Mouse (Mus musculus) layer of hippocampus, adult 9-11 months (tissue): ENCODE measurements around the gene Fam76a.

Experiments
- DNase-seq: peaks from one replicate; pipeline ENCODE4 v3.0.0; 2022

Fam76a gene

DNA sequence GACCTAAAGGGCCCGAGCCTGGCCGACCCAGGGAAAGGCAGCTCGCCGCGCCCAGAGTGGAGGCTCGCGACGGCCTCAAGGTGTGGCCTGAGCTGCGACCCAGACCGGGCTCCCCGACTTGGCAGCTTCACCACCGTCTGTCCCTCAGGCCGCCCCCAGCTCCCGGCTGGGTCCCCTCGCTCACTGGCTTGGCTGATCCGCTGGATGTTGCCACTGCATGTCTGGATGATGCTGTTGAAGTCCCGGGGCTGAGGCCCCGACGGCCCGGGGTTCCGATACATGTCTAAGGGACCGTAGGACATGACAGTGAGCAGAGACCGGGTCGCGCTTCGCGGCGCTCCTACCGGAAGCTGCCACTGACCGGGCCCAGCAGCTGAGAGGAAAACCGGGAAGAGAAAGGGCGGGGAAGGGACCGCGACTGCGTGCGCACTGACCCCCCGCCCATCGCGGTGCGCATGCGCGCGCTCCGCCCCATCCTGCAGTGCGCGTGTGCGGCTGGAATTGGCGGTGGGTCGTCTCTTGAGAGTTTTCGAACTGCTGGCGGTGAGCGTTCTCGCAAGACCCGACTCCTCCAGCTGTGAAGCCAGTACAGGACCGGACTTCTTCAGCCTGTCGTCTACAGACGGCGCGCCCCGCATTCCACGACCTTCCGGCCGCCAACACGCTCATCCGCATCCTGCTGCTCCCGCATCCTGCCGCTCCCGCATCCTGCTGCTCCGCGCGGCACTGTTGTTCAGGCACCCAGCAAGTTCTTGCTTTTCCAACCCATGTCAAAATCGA lies 38.1 kb downstream of the Fam76a start, which contains the start of gene Stx12:
TSS of gene Stx12 (minus strand) at position 446 of the 780 bp plus-strand sequence.
- DNase-seq: peak; percentile 87

DNA sequence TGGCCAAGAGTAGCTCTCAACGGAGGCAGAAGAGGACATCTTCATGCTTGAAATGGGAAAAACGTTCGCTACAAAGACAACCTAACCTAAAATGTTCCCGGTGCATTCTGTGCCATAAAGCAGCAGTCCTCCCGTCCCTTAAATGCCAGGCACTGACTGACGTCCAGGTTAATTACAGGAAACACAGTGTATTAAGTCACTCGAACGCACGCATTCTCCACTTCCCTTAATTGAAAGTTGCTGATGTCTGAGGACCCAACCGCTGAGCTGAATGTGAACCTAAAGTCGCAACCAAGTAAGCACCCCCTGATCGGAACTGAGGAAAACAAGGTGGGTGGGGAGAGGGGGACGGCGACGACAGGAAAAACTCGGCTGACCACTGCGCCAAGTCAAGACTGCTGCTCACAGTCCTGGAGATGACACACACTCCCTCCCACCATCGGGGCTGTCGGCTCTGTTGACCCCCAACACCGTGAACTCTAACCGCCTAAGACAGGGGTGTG lies 38.7 kb downstream of the Fam76a start:
- DNase-seq: peak; percentile 7

DNA sequence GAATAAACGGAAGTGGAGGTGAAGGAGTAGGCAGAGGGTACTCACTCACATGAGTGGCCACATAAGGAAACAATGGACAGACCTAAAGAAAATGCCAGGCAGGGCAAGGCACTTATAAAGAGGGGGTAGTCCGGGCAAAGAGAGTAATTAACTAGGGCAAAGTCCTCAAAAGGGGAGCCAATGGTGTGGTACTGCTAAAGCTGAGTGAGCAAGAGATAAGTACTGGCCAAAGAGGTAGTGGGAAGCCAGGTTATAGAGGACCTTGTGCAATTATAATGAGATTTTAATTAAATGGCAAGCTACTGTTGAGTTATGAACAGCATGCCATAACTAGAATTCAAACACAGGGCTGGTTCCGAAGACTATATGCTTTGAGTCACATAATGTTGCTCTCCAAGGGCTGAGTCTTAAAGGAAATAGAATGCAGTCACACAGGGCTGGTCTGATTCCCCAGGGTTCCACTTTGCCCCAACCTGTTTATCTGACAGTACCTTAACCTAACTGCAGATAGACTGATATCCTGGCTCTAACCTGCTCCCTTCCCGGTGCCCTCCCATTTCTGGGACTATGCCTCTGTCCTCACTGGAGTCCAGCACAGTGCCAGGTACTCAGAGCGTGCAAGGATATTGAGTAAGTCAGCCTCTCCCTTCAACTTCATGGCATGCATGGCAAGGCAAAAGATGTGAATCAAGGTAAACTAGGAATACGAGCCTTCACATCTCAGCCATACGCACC lies 47.8 kb downstream of the Fam76a start:
- no peak for DNase-seq

DNA sequence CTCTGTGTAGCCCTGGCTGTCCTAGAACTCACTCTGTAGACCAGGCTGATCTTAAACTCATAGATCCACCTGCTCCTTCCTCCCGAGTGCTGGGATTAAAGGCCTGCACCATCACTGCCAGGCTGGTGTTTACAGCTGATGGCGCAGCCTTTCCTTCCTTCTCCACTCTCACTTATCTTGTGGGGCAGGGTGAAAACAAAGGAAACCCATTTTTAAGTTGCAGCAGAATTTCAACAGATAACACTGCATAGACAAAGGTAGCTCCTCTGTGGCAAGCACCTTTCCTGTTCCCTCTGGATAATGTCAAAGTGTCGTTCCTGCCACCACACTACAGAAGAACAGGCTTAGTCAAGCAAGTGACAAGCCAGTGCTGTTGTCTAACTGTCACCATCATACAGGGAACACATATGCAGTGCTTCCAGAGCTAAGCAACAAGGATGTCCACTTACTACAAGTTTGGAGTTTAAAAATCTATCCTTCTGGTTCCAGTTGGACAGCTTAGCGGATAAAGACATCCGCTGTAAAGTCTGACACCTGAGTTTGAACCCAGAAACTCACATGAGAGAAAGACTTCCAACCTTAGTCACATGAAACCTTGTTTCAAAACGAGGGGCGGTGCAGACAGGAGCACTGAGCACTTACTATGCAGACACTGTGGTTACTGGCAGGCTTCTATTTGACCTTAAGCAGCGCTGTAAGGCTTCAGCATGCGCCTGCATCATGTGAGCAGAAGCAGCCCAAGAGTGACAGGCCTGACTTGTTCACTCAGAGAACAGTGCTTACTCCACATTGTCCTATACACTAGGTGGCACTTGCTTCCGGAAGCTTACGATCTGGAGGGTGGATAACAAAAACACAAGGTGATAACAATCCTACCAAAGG lies 48.6 kb downstream of the Fam76a start:
- no peak for DNase-seq

DNA sequence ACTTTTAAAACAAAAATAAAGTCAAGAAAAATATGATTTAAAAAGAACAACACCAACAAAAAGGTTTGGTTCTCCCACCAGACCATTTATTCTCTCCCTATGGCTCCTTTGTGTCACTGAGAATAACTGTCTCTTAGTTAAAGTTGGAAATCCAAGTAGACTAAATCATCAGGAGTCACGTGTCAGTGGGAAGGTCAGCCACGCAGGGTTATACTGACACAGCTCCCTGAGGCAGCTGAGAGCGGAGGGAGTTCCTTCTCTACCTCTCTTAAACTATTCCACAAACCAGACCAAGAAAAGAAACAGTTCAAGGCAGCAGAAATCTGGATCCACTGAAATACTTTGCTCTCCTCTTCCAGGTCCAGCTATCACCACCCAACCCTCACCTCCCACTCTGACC lies 51.2 kb downstream of the Fam76a start:
- no peak for DNase-seq

DNA sequence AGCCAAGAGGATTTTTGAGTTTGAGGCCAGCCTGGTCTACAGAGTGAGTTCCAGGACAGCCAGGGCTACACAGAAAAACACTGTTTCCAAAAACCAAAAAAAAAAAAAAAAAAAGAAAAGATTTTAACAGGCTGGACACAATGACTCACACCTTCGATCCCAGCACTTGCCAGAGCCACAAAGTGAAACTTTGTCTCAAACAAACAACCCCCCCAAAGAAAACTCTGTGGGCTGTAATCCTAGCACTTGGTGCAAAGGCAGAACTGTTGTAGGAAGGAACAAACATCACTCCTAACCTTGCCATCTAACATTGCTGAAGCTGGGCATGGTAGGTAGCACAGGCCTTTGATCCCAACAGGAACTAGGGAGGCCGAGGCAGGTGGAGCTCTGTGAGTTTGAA lies 57.5 kb downstream of the Fam76a start:
- DNase-seq: no peak

DNA sequence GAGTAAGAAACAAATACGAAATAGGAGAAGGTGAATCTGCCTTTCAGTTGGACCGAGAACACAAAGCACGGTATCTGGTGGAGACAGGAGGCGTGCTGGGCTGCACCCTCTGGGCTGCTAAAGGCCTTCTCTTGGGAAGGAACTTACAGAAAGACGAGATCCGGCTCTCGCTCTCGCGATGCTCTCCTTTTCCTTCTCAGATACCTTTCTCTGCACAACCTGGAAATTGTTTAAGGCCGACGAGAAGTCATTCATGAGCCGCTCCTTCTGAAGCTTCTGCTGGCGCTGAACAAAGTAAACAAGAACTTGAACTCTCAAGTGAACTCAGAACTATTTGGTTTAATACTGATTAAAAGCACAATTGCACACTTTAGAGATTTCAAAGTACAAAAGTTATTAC lies 59.3 kb downstream of the Fam76a start:
- no peak for DNase-seq

DNA sequence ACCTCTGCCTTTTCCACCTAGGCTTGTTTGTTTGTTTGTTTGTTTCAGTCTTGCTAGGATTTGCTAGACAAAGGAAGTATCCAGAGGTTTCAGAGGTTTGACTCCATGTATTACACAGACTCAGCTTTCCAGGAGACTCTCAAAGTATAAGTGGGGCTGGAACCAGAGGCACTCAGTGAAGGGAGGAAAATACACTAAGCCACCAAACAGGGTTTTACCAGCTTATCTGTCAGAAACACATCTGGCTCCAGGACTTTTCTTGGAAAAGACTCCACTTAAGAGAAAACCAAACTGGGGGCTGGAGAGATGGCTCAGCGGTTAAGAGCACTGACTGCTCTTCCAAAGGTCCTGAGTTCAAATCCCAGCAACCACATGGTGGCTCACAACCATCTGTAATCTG lies 61.5 kb downstream of the Fam76a start:
- DNase-seq: no peak
